Mouse (Mus musculus): Measurements from ENCODE around the gene Bak1. TPM values are rescaled to one million over a fixed set of nuclear protein-coding genes. Genes with fewer than 3 reads are reported as not detected.

Bak1 gene
- 34.5 to 42.9 TPM (median 37.8 TPM) in 4 replicates for total RNA-seq (2023)

GRCm38 (mm10) chr17:27028909-27029308 lies at the start of gene Bak1:
TSS of gene Bak1 (minus strand) at chr17:27029009.

DNA sequence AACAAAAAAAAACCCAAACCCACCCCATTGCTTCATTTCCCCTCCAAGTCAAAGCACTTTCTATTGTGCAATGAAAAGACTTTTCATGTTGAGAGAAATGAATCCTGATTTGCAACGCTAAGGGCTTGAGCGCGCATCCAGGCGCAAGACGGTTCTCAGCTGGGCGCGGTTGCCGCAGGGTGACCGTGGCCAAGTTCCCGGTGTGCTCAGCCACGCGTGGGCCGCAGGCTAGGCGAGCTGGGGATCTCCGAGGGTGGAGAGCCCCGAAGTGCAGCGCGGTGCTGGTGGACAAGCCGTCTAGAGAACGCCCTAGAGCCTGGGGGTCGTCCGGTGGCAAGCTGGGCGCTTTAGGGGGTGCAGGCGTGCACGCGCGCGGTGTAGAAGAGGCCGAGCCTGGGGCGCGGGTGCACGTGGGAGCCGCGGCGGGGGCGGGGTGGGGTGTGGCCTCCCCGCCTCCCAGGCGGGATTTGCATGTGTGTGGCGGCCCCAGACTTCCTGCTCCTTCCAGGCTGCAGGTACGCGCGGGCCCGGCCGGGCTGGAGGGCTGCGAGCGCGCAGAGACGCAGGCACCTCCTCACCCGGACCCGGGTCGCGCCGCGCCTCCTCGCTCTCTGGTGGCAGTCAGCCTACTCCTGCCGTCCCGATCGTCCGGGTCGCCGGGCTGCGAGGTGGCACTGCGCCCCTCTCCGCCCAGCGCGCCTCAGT lies 28.2 kb upstream of the Bak1 start, which contains the start of gene Itpr3:
Gene Itpr3, plus strand, starts transcription at position 493 of the 705 bp plus-strand sequence.

GRCm38 (mm10) chr17:26972703-26973574 lies 55.9 kb downstream of the Bak1 start, which contains the start of gene Zbtb9:
TSS of gene Zbtb9 (plus strand) at chr17:26973167.

Other genes starting within 250 kb of the Bak1 start
- gene Bnip1, start 247.9 kb downstream of the Bak1 start, total RNA-seq (2023) = 38.8 to 43.3 TPM (median 41.2 TPM) in 4 replicates
- not detected in 4 replicates for gene Nkx2-5, start 184.0 kb downstream of the Bak1 start, total RNA-seq (2023)
- 3.4 to 6.8 TPM (median 5.4 TPM) in 4 replicates for gene Kifc5b, start 111.9 kb downstream of the Bak1 start, total RNA-seq (2023)
- 113 to 121 TPM (median 117 TPM) in 4 replicates for gene Phf1, start 96.0 kb downstream of the Bak1 start, total RNA-seq (2023)
- 60.4 to 83.0 TPM (median 76.6 TPM) in 4 replicates for gene Cuta, start 89.4 kb downstream of the Bak1 start, total RNA-seq (2023)
- 2.5 to 4.4 TPM (median 3.3 TPM) in 4 replicates for gene Syngap1, start 87.8 kb downstream of the Bak1 start, total RNA-seq (2023)
- 17.3 to 20.1 TPM (median 19.1 TPM) in 4 replicates for gene Zbtb9, start 55.8 kb downstream of the Bak1 start, total RNA-seq (2023)
- gene Itpr3, start 28.3 kb upstream of the Bak1 start, total RNA-seq (2023) = 183 to 197 TPM (median 194 TPM) in 4 replicates
- 42.1 to 53.9 TPM (median 47.5 TPM) in 4 replicates for gene Uqcc2, start 104.9 kb upstream of the Bak1 start, total RNA-seq (2023)
- not detected in 4 replicates for gene Ip6k3, start 138.8 kb upstream of the Bak1 start, total RNA-seq (2023)
- gene Lemd2, start 175.5 kb upstream of the Bak1 start, total RNA-seq (2023) = 74.2 to 84.6 TPM (median 78.4 TPM) in 4 replicates